Mouse (Mus musculus) bone marrow macrophage, adult 2 months (primary cell): ENCODE data around the gene Flt3l.
"Not testable (repeated sequence)": the region's sequence is repeated elsewhere in the genome, so short reads cannot be mapped to it uniquely, and the experiment has no call there.

Source experiments
- CTCF ChIP-seq: IDR thresholded peaks from 2 replicates; pipeline ENCODE4 v1.5.1; 2012; ENCODE audit warnings: low read depth, mild to moderate bottlenecking, low read length, moderate library complexity
- POLR2A ChIP-seq: IDR thresholded peaks from 2 replicates; pipeline ENCODE4 v1.6.1; 2012; ENCODE audit warnings: mild to moderate bottlenecking, low read depth, low read length, borderline replicate concordance

DNA sequence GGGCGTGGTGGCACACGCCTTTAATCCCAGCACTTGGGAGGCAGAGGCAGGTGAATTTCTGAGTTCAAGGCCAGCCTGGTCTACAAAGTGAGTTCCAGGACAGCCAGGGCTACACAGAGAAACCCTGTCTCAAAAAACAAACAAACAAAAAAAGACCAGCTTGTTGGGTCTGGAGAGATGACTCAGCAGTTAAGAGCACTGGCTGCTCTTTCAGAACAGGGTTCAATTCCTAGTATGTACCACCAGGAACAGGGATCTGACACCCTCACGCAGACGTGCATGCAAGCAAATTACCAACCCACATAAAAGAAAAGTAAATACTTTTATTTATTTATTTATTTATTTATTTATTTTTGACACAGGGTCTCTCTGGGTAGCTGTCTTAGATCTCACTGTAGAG, 26.1 kb downstream of the Flt3l start:
- TF ChIP-seq CTCF, POLR2A: not testable (repeated sequence)
